Mouse (Mus musculus) kidney, postnatal 4 days (tissue): ENCODE results near the gene Gnat3.

Experiments used
- DNase-seq, 2 experiments: peaks; one replicate each; pipeline ENCODE4 v3.0.0; 2021; ENCODE audit warnings: mixed read lengths in 2 of 2

Gene Gnat3

GRCm38 (mm10) chr5:18007067-18007466 is 44.7 kb downstream of the Gnat3 start:
- DNase-seq: no peak

DNA sequence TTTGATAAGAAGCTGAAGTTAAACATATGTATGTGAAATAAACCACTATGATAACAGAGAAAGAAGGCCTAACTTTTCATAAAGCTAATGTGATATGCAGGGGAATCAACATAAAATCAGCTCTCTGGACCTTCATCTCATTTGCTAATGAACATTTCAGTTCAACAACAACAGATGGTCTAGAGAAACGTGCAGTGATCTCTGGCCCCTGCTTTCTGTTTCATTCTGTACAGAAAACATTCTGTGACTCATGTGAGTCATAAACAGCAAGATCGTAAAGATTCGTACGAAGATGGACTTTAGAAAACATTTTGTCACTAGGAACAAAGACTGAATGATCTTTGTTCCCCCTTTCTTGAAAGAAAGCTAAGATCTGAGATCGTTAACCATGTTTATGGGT is 48.0 kb downstream of the Gnat3 start:
- DNase-seq: no peak

- DNase-seq: no peak
These were observed 50.8 kb downstream of the Gnat3 start for GRCm38 (mm10) chr5:18013196-18013595.

DNA sequence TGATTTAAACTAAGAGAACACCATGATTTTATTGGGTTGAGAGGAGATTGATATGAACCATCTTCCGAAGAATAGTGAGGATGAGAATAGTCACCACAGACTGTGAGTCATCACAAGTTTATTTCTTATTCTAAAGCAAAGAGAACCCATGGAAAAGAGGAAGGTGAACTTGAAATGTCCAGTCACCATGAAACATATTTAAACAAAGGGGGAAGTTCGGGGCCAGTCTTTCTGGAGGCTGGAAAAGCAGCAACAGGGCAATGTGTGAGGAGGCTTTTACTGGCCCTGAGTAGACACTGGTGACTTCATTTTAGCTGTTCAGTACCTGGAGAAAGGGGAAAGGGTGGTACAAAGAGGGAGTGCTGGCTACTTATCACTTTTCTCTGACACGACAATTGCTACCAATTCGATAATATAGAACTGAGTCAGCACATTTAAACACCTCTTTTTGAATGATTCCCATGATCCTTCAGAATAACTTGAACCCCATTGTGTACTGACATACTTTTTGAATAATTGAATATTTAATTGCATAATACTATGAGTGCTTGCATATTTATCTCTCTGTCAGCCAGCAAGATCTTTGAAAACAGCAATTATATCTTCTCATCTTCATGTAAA is 52.0 kb downstream of the Gnat3 start:
- no peak for DNase-seq

- peak in 1 of 2 experiments; percentile 4 for DNase-seq
These were observed 61.0 kb downstream of the Gnat3 start for GRCm38 (mm10) chr5:18023347-18023746.

- DNase-seq: no peak
These were observed 65.2 kb downstream of the Gnat3 start for GRCm38 (mm10) chr5:18027531-18027930.

- DNase-seq: peak in 1 of 2 experiments; percentile 2
These were observed 73.7 kb downstream of the Gnat3 start for GRCm38 (mm10) chr5:18035848-18036638.

DNA sequence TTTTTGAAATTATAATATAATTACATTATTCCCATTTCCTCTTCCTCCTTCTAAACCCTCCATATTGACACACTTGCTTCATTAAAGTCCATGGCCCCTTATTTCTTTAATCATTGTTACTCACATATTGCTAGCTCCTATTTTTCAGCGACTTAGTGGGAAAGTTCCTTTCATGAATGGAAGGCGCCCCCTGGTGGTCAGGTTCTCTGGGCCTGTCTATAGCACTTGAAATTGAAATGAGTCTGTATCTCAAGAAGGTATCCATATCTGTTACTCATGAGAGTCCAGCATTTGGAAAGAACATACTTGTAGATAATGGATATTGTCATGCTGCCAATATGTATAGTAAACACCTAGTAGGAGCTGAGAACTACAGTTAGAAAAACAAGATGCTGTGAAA is 80.7 kb downstream of the Gnat3 start:
- DNase-seq: peak; percentile 85 to 86

GRCm38 (mm10) chr5:18048841-18049240 is 86.5 kb downstream of the Gnat3 start:
- DNase-seq: no peak

- DNase-seq: no peak
These were observed 93.0 kb downstream of the Gnat3 start for GRCm38 (mm10) chr5:18055323-18055722.
